Mouse (Mus musculus): ENCODE data around the gene Cxcl14. TPM values are rescaled to one million over a fixed set of nuclear protein-coding genes. Genes with fewer than 3 reads are reported as not detected.

Cxcl14 gene
- total and polyA plus RNA-seq, 3 experiments, result not detected

GRCm38 (mm10) chr13:56288601-56289000, 7.8 kb downstream of the Cxcl14 start:
- Histone ChIP-seq H3K27ac (ENCODE audit: control insufficient read depth, low read depth, low read length) (no peak overlapping the region), H3K9me3 (replicated peaks; ENCODE audit: insufficient read depth, low read length) (no peaks in the 10 kb centered on the region), H3K9ac (ENCODE audit: control insufficient read depth, low read depth, low read length, poor library complexity, severe bottlenecking) (no peak overlapping the region), H3K36me3 (ENCODE audit: control insufficient read depth in 1 of 2, insufficient read depth in 2 of 2, low read length in 2 of 2) (no peaks in the 10 kb centered on the region), H3K4me1 (ENCODE audit: control insufficient read depth in 1 of 2, insufficient read depth in 2 of 2, low read length in 2 of 2) (no peaks in the 10 kb centered on the region), H3K79me2 (ENCODE audit: control insufficient read depth, insufficient read depth, low read length, poor library complexity) (no peaks in the 10 kb centered on the region), H3K27me3 (ENCODE audit: control insufficient read depth in 1 of 2, insufficient read depth in 2 of 2, low read length in 2 of 2) (no peaks in the 10 kb centered on the region), H3K4me3 (ENCODE audit: control insufficient read depth in 1 of 2, insufficient read depth in 1 of 2, low read depth in 2 of 2, low read length in 2 of 2) (no peak overlapping the region)
- DNase-seq (ENCODE audit: low read depth, low spot score), result no peak
- TF ChIP-seq ZC3H11A (IDR thresholded peaks at IDR 0.05; ENCODE audit: low read depth, low read length) (no peak), E2F4 (IDR thresholded peaks at IDR 0.05; ENCODE audit: borderline replicate concordance, low read depth, low read length) (no peak), TCF12 (IDR thresholded peaks at IDR 0.05; ENCODE audit: low read depth, low read length) (no peak)

- DNase-seq (ENCODE audit: low read depth, low spot score), result no peak
- Histone ChIP-seq H3K9ac (ENCODE audit: control insufficient read depth, low read depth, low read length, poor library complexity, severe bottlenecking) (no peak overlapping the region), H3K27ac (ENCODE audit: control insufficient read depth, low read depth, low read length) (no peak overlapping the region), H3K4me3 (ENCODE audit: control insufficient read depth in 1 of 2, insufficient read depth in 1 of 2, low read depth in 2 of 2, low read length in 2 of 2) (no peak overlapping the region), H3K4me1 (ENCODE audit: control insufficient read depth in 1 of 2, insufficient read depth in 2 of 2, low read length in 2 of 2) (no peaks in the 10 kb centered on the region), H3K27me3 (ENCODE audit: control insufficient read depth in 1 of 2, insufficient read depth in 2 of 2, low read length in 2 of 2) (no peaks in the 10 kb centered on the region), H3K79me2 (ENCODE audit: control insufficient read depth, insufficient read depth, low read length, poor library complexity) (no peaks in the 10 kb centered on the region), H3K36me3 (ENCODE audit: control insufficient read depth in 1 of 2, insufficient read depth in 2 of 2, low read length in 2 of 2) (no peaks in the 10 kb centered on the region), H3K9me3 (replicated peaks; ENCODE audit: insufficient read depth, low read length) (no peaks in the 10 kb centered on the region)
- TF ChIP-seq BHLHE40 (IDR thresholded peaks at IDR 0.05; ENCODE audit: borderline replicate concordance, low read depth, low read length), result no peak
- TF ChIP-seq ETS1 (IDR thresholded peaks at IDR 0.05; ENCODE audit: low read depth, low read length), result no peak
- TF ChIP-seq RCOR1 (IDR thresholded peaks at IDR 0.05; ENCODE audit: low read depth, low read length), result no peak
- no peak for TF ChIP-seq USF1 (IDR thresholded peaks at IDR 0.05; ENCODE audit: low read depth, low read length)
- no peak for TF ChIP-seq USF2 (IDR thresholded peaks at IDR 0.05; ENCODE audit: borderline replicate concordance in 1 of 2, insufficient read depth in 1 of 2, low read depth in 1 of 2, low read length in 2 of 2)
- no peak for TF ChIP-seq MAX (IDR thresholded peaks at IDR 0.05; ENCODE audit: low read length)
- TF ChIP-seq ZNF384 (IDR thresholded peaks at IDR 0.05; ENCODE audit: low read depth, low read length), result no peak
- no peak for TF ChIP-seq GATA1 (IDR thresholded peaks at IDR 0.05; ENCODE audit: low read depth, low read length)
- no peak for TF ChIP-seq MAZ (IDR thresholded peaks at IDR 0.05; ENCODE audit: low read depth, low read length)
- TF ChIP-seq NELFE (IDR thresholded peaks at IDR 0.05; ENCODE audit: low read depth, low read length), result no peak
- no peak for TF ChIP-seq CHD2 (IDR thresholded peaks at IDR 0.05; ENCODE audit: low read length)
- no peak for TF ChIP-seq NRF1 (IDR thresholded peaks at IDR 0.05; ENCODE audit: insufficient read depth, low read depth, low read length, poor library complexity, severe bottlenecking)
- no peak for TF ChIP-seq MYC (IDR thresholded peaks at IDR 0.05; ENCODE audit: low read depth, low read length)
Measured at GRCm38 (mm10) chr13:56287091-56287490, 9.3 kb downstream of the Cxcl14 start.
